Mouse (Mus musculus) kidney, embryonic 16.5 days (tissue): ENCODE data around the gene Creld1. TPM values are rescaled to one million over a fixed set of nuclear protein-coding genes. Genes with fewer than 3 reads are reported as not detected.

ENCODE experiments used
- ATAC-seq: fragments of 200-750 bp; cut with Nextera tagmentation; 2 replicates; pipeline ENCODE4 v1.8.0; 2017; ENCODE audit warnings: moderate TSS enrichment; ENCODE audit not compliant: low FRiP score, low TSS enrichment
- H3K27ac ChIP-seq: fragments of 300-500 bp; sonication (generic); 2 replicates; pipeline ENCODE4 v1.5.1; 2014; ENCODE audit warnings: low read length
- H3K27me3 ChIP-seq: fragments of 300-500 bp; sonication (generic); 2 replicates; pipeline ENCODE4 v1.6.1; 2014; ENCODE audit warnings: low read length, control low read depth, mixed read lengths; ENCODE audit not compliant: insufficient read depth
- H3K36me3 ChIP-seq: fragments of 300-500 bp; sonication (generic); 2 replicates; pipeline ENCODE4 v1.6.1; 2014; ENCODE audit warnings: low read length, control low read depth, mixed read lengths; ENCODE audit not compliant: insufficient read depth
- H3K4me1 ChIP-seq: fragments of 300-500 bp; sonication (generic); 2 replicates; pipeline ENCODE4 v1.6.1; 2014; ENCODE audit warnings: low read length, control low read depth, mixed read lengths; ENCODE audit not compliant: insufficient read depth
- H3K4me2 ChIP-seq: fragments of 300-500 bp; sonication (generic); replicated peaks from 2 replicates; pipeline ENCODE4 v1.6.1; 2014; ENCODE audit warnings: low read depth, low read length
- H3K4me3 ChIP-seq: fragments of 300-500 bp; sonication (generic); 2 replicates; pipeline ENCODE4 v1.5.1; 2014; ENCODE audit warnings: mild to moderate bottlenecking, low read length
- H3K9ac ChIP-seq: fragments of 300-500 bp; sonication (generic); replicated peaks from 2 replicates; pipeline ENCODE4 v1.6.1; 2014; ENCODE audit warnings: low read length
- H3K9me3 ChIP-seq: fragments of 300-500 bp; sonication (generic); 2 replicates; pipeline ENCODE4 v1.6.1; 2016; ENCODE audit warnings: low read length, control low read depth
- WGBS: fragments of 180-500 bp; shearing (Covaris S2); extraction: QIAGEN DNeasy Blood & Tissue Kit; methylation state at CpG from one replicate; pipeline ENCODE4 v1.1.7; 2014; 5-methylcytosine and 5-hydroxymethylcytosine counted together
- microRNA-seq: library from miRNA; unstranded; fragments of <30 nt; microRNA quantifications from one replicate; pipeline ENCODE4, GENCODE M21; 2016
- polyA plus RNA-seq: library from polyadenylated mRNA; unstranded; fragments of >200 nt; fragmentation: Nextera tagmentation; extraction: Ambion mirVana; gene quantifications from 2 replicates; pipeline ENCODE4 v1.2.1, GENCODE M21; 2015

The Creld1 gene
- polyA plus RNA-seq, 1 experiment from 2014 or later, result 43.4 TPM

- H3K36me3 ChIP-seq, result peaks cover 83% of the 10 kb centered on the region
- H3K9me3 ChIP-seq, result no peaks in the 10 kb centered on the region
- H3K27me3 ChIP-seq, result no peaks in the 10 kb centered on the region
- 93% methylated on average over 8 of the region's 8 CpGs for WGBS
- H3K4me1 ChIP-seq, result no peaks in the 10 kb centered on the region
- no peak overlapping the region for H3K9ac ChIP-seq
- H3K4me3 ChIP-seq, result no peak overlapping the region
- no peak for ATAC-seq
- H3K4me2 ChIP-seq, result no peak overlapping the region
- H3K27ac ChIP-seq, result no peak overlapping the region
Measured at GRCm38 (mm10) chr6:113517434-113518080, 34.5 kb downstream of the Creld1 start.

GRCm38 (mm10) chr6:113522310-113522709, 39.2 kb downstream of the Creld1 start:
- Histone ChIP-seq H3K27ac (no peak overlapping the region), H3K36me3 (peaks cover 50% of the 10 kb centered on the region), H3K27me3 (no peaks in the 10 kb centered on the region), H3K4me1 (no peaks in the 10 kb centered on the region), H3K4me2 (no peak overlapping the region), H3K4me3 (no peak overlapping the region), H3K9me3 (no peaks in the 10 kb centered on the region), H3K9ac (no peak overlapping the region)
- ATAC-seq, result no peak
- WGBS, result 82% methylated on average over 1 of the region's 1 CpGs

GRCm38 (mm10) chr6:113523420-113523819, 40.3 kb downstream of the Creld1 start:
- Histone ChIP-seq H3K4me1 (no peaks in the 10 kb centered on the region), H3K9ac (no peak overlapping the region), H3K9me3 (no peaks in the 10 kb centered on the region), H3K4me2 (no peak overlapping the region), H3K36me3 (peaks cover 39% of the 10 kb centered on the region), H3K4me3 (no peak overlapping the region), H3K27ac (no peak overlapping the region), H3K27me3 (no peaks in the 10 kb centered on the region)
- 83% methylated on average over 8 of the region's 8 CpGs for WGBS
- no peak for ATAC-seq

GRCm38 (mm10) chr6:113530932-113531839, 48.1 kb downstream of the Creld1 start, which contains the start of the genes Emc3 and Fancd2:
Gene Emc3 (minus strand): TSS chr6:113531652.
Gene Fancd2 (plus strand): TSS chr6:113531682.
- H3K4me2 ChIP-seq, result peak within 1 kb of the TSS; percentile 78
- WGBS, result under 1% methylated on average over 47 of the region's 47 CpGs
- H3K27ac ChIP-seq, result peak within 1 kb of the TSS; percentile 81
- peaks cover 19% of the 10 kb centered on the region for H3K4me1 ChIP-seq
- H3K36me3 ChIP-seq, result 0 out of 2 replicates have a peak, but pooled peaks cover 4% of the 10 kb centered on the region
- H3K9me3 ChIP-seq, result no peaks in the 10 kb centered on the region
- H3K27me3 ChIP-seq, result no peaks in the 10 kb centered on the region
- H3K4me3 ChIP-seq, result peak within 1 kb of the TSS; percentile 96
- H3K9ac ChIP-seq, result peak within 1 kb of the TSS; percentile 86
- ATAC-seq, result peak; percentile 91

GRCm38 (mm10) chr6:113531840-113532404, 48.8 kb downstream of the Creld1 start:
- Histone ChIP-seq H3K27me3 (no peaks in the 10 kb centered on the region), H3K36me3 (no peaks in the 10 kb centered on the region), H3K9ac (peak overlapping the region; percentile 86), H3K4me1 (peaks cover 19% of the 10 kb centered on the region), H3K27ac (0 out of 2 replicates have a peak overlapping the region, but pooled peaks have one; percentile 81), H3K4me2 (peak overlapping the region; percentile 78), H3K4me3 (peak overlapping the region; percentile 96), H3K9me3 (no peaks in the 10 kb centered on the region)
- no peak for ATAC-seq
- 9% methylated on average over 7 of the region's 7 CpGs for WGBS

- no peaks in the 10 kb centered on the region for H3K27me3 ChIP-seq
- ATAC-seq, result no peak
- no peak overlapping the region for H3K4me3 ChIP-seq
- H3K36me3 ChIP-seq, result no peaks in the 10 kb centered on the region
- no peak overlapping the region for H3K27ac ChIP-seq
- H3K4me1 ChIP-seq, result peaks cover 17% of the 10 kb centered on the region
- WGBS, result 83% methylated on average over 7 of the region's 7 CpGs
- no peaks in the 10 kb centered on the region for H3K9me3 ChIP-seq
- H3K4me2 ChIP-seq, result no peak overlapping the region
- H3K9ac ChIP-seq, result no peak overlapping the region
Measured at GRCm38 (mm10) chr6:113534886-113535285, 51.8 kb downstream of the Creld1 start.

GRCm38 (mm10) chr6:113541610-113542009, 58.5 kb downstream of the Creld1 start:
- H3K4me3 ChIP-seq, result no peak overlapping the region
- H3K9ac ChIP-seq, result no peak overlapping the region
- no peak overlapping the region for H3K4me2 ChIP-seq
- no peak overlapping the region for H3K27ac ChIP-seq
- 84% methylated on average over 6 of the region's 6 CpGs for whole genome bisulfite sequencing
- H3K4me1 ChIP-seq, result no peaks in the 10 kb centered on the region
- peaks cover 4% of the 10 kb centered on the region; the same call in 1 of the 2 replicates for H3K36me3 ChIP-seq
- no peak for ATAC-seq
- H3K9me3 ChIP-seq, result no peaks in the 10 kb centered on the region
- H3K27me3 ChIP-seq, result no peaks in the 10 kb centered on the region

Small RNA genes within 50 kb of the gene (microRNA-seq; reads per million reads assigned to microRNA genes)
- not detected for gene Gm23365

Other genes with a start within 250 kb of the Creld1 start
- gene Mtmr14, start 245.5 kb upstream of the Creld1 start, polyA plus RNA-seq, result 35.5 and 37.0 TPM in 2 replicates
- 0.09 TPM in 1 of 2 replicates, not detected in the other for gene Cpne9, start 201.0 kb upstream of the Creld1 start, polyA plus RNA-seq
- 19.0 and 22.1 TPM in 2 replicates for gene Brpf1, start 176.2 kb upstream of the Creld1 start, polyA plus RNA-seq
- 17.4 and 19.4 TPM in 2 replicates for gene Ogg1, start 156.3 kb upstream of the Creld1 start, polyA plus RNA-seq
- gene Camk1, start 139.3 kb upstream of the Creld1 start, polyA plus RNA-seq, result 110 and 117 TPM in 2 replicates
- 63.5 and 66.7 TPM in 2 replicates for gene Tada3, start 105.4 kb upstream of the Creld1 start, polyA plus RNA-seq
- gene Arpc4, start 105.2 kb upstream of the Creld1 start, polyA plus RNA-seq, result 401 and 410 TPM in 2 replicates
- gene Ttll3, start 94.0 kb upstream of the Creld1 start, polyA plus RNA-seq, result 3.4 and 4.4 TPM in 2 replicates
- 31.5 and 31.7 TPM in 2 replicates for gene Rpusd3, start 64.0 kb upstream of the Creld1 start, polyA plus RNA-seq
- not detected in 2 replicates for gene Cidec, start 47.5 kb upstream of the Creld1 start, polyA plus RNA-seq
- 115 and 121 TPM in 2 replicates for gene Jagn1, start 40.7 kb upstream of the Creld1 start, polyA plus RNA-seq
- 10.0 and 10.1 TPM in 2 replicates for gene Il17re, start 24.8 kb upstream of the Creld1 start, polyA plus RNA-seq
- gene Il17rc, start 11.9 kb upstream of the Creld1 start, polyA plus RNA-seq, result 18.2 and 31.0 TPM in 2 replicates
- gene Prrt3, start 18.6 kb downstream of the Creld1 start, polyA plus RNA-seq, result 0.97 and 0.99 TPM in 2 replicates
- 120 and 122 TPM in 2 replicates for gene Emc3, start 48.4 kb downstream of the Creld1 start, polyA plus RNA-seq
- gene Fancd2, start 48.4 kb downstream of the Creld1 start, polyA plus RNA-seq, result 10.7 and 12.0 TPM in 2 replicates
- 0.68 and 1.1 TPM in 2 replicates for gene Fancd2os, start 117.4 kb downstream of the Creld1 start, polyA plus RNA-seq
- 221 and 224 TPM in 2 replicates for gene Brk1, start 121.5 kb downstream of the Creld1 start, polyA plus RNA-seq
- gene Vhl, start 140.7 kb downstream of the Creld1 start, polyA plus RNA-seq, result 34.0 and 40.7 TPM in 2 replicates
- gene Irak2, start 155.2 kb downstream of the Creld1 start, polyA plus RNA-seq, result 4.4 and 5.6 TPM in 2 replicates
- gene Tatdn2, start 213.8 kb downstream of the Creld1 start, polyA plus RNA-seq, result 0.72 and 0.95 TPM in 2 replicates
- 0.53 TPM in 1 of 2 replicates, not detected in the other for gene Ghrl, start 236.6 kb downstream of the Creld1 start, polyA plus RNA-seq